Mouse (Mus musculus): Measurements from ENCODE around the gene Fam222a. TPM values are rescaled to one million over a fixed set of nuclear protein-coding genes. Genes with fewer than 3 reads are reported as not detected.

The Fam222a gene
- polyA plus RNA-seq (2012; rRNA removed): 2.1 TPM in 2 replicates

- DNase-seq (ENCODE audit: low read depth): no peak
These were observed at the start of gene Fam222a for GRCm38 (mm10) chr5:114567565-114568197. TSS of gene Fam222a (plus strand) at chr5:114568016.

- no peak for DNase-seq (ENCODE audit: low read depth)
These were observed 39.5 kb upstream of the Fam222a start for GRCm38 (mm10) chr5:114528355-114528754.

DNA sequence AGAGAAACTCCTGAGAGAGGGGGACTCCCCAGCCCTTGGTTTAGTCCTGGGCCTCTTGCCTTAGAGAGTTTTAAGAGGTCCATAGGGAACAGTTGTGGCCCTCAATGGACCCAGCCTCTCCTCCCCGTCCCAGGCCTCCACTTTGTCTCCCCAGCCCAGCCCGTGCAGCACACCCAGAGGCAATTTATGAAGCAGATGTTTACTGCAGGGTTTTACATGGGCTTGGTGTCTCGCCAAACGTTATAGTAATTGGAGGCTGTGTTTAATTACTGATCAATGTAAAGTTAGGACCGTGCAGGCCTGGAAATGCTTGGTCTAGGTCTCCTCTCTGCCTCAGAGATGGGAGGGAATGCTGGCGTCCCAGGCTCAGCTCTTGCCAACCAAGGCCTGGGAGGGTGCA, 37.5 kb upstream of the Fam222a start:
- DNase-seq (ENCODE audit: low read depth): no peak

- no peak for DNase-seq (ENCODE audit: low read depth)
These were observed 35.8 kb upstream of the Fam222a start for GRCm38 (mm10) chr5:114532055-114532454.

- no peak for DNase-seq (ENCODE audit: low read depth)
These were observed 30.4 kb upstream of the Fam222a start for GRCm38 (mm10) chr5:114537308-114538020.

DNA sequence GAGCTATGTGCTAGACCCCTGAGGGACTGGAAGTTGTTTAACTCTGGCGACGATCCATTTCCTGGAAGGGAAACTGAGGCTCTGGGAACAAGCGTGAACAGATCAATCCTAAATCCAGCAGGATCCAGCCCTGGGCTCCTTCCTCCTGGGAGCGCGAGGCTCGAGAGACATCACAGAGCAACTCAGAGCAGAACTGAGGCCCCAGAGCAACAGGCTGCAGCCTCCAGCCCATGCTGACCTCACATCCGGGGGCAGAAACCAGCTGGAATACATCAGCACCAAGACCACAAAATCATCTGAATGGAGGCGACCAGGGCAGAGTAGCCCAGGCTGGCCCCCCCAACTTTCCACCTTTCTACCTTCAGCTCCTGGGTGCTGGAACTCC, 29.8 kb upstream of the Fam222a start:
- no peak for DNase-seq (ENCODE audit: low read depth)

DNA sequence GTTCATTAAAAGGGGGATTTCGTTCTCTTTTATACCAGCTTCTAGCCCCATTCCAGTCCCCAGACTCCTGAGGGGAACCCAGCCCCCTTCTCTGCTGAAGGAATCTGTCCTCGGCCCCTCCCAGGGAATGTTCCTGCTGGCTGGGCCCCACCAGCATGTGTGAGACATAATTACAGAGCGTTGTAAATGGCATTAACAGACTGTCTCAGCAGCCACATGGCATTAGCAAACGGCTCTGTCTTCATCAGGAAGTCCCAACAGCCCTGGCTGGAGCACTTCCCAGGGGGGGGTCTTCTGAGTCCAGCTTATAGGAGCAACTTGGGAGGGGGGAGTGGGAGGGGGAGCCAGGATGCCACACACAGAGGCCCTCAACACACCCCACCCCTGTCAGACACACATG, 29.1 kb upstream of the Fam222a start:
- DNase-seq (ENCODE audit: low read depth): no peak

GRCm38 (mm10) chr5:114539766-114540165, 28.1 kb upstream of the Fam222a start:
- DNase-seq (ENCODE audit: low read depth): no peak

DNA sequence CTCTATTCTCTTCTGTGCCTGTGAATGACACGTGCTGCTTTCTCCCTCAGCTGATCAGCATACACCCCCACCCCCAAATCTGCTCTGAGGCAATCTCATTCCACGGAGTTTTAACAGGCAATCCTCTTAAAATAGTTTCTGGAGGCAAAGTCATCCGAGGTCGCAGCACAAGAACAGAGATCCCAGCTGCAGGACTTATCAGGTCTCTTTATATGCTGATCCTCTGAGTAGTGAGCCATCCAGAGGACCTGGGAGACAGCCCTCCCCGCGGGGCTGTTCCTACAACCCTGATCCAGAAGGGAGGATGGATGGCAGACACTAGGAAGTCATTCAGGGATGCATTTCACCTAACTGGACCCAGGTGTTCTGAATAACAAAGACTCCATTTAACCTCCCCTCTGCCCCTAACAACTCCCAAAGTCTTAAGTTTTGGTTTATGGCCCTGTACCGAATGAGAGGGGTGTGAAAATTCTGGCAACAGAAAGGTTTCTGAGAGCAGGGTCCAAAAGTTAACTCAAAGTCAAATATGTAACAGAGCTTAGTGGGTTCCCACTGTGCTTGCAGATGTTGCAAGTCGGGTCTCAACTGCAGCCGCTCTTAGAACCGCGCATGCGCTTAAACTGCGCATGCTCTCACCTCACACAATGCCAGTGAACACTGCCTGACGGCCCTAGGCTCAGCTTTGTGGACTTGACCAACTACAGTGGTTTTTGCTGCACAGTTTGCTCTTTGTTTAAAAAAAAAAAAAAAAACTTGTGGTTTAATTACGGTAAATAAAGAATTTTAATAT, 26.0 kb upstream of the Fam222a start:
- DNase-seq (ENCODE audit: low read depth): no peak

DNA sequence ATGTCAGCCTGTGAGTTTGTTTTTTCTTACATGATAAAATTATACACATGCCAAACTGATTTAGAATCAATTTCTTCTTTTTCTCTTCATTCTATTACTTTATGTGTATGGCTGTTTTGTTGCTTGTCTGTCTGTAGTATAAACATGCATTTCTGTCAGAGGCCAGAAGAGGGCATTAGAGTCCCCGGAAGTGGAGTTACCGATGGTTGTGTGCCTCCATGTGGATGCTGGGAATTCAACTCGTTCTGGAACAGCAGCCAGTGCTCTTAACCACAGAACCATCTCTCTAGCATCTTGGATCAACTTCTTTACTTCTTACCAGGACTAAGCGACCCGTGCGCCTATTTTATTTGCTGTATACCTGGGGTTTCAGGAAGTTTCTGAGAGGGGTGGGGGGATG, 24.2 kb upstream of the Fam222a start:
- DNase-seq (ENCODE audit: low read depth): no peak

GRCm38 (mm10) chr5:114544205-114544604, 23.6 kb upstream of the Fam222a start:
- DNase-seq (ENCODE audit: low read depth): no peak

- no peak for DNase-seq (ENCODE audit: low read depth)
These were observed 22.7 kb upstream of the Fam222a start for GRCm38 (mm10) chr5:114545076-114545475.

GRCm38 (mm10) chr5:114548976-114549375, 18.8 kb upstream of the Fam222a start:
- DNase-seq (ENCODE audit: low read depth): no peak

DNA sequence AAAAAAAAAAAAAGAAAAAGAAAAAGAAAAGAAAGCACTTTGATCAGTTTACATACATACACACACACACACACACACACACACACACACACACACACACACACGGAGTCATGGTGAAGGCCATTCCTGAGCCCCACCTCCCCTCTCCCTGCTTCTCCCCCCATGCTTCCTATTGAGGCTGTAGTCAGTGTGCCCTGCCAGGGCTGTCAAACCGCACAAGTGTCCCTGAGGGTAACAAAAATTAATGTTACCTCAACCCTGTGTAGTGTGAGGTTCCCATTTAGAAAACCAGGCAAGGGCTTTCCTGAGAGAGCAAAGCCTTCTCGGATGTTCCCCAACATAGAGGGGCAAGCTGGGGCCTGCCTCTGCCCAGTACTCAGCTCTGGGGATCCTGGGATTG, 18.0 kb upstream of the Fam222a start:
- DNase-seq (ENCODE audit: low read depth): no peak

GRCm38 (mm10) chr5:114550431-114550830, 17.4 kb upstream of the Fam222a start:
- DNase-seq (ENCODE audit: low read depth): no peak

- no peak for DNase-seq (ENCODE audit: low read depth)
These were observed 16.8 kb upstream of the Fam222a start for GRCm38 (mm10) chr5:114550886-114551492.

DNA sequence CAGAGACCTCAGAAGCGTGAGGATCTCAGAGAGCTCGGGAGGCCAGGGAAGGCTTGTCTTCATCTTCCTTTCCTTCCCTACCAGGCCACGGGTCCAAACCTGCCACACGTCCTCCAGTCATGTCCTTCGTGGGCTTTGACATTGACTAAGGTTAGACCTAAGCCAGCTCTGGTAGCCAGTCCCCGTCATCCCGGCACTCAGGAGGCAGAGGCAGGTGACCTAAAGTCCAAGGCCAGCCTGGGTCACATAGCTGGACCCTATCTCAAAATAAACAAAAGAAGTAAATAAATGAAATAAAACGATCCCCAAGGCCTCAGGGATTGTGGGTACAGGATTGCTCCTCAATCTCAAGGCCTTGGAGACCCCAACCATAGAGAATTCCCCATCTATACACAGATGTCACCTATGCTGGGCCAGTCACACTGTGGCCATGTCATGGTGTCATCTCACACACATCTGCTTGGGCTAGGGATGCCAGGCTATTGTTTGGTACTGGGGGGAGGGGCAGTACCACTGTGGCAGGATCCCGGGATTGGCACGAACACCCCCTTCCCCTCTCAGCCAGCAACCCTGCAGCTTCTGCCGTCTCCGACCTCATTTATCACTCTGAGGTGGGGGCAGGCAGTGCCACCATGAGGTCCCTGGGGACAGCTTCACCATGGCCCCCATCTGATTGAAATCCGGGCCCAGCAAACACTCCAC, 15.2 kb upstream of the Fam222a start:
- no peak for DNase-seq (ENCODE audit: low read depth)

GRCm38 (mm10) chr5:114553706-114554105, 14.1 kb upstream of the Fam222a start:
- no peak for DNase-seq (ENCODE audit: low read depth)

DNA sequence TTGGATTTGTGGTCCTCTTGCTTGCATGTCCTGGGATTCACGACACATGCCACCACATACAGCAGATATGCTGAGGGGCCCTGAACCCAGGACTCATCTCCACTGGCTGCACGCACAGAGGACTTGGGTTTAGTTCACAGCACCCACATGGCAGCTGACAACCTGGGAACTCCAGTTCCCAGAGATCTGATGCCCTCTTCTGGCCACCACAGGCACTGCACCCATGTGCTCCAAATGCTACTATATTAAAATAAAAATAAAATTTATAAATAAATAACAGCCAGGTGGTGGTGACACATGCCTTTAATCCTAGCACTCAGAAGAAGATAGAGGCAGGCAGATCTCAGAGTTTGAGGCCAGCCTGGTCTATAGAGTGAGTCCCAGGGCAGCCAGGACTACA, 12.4 kb upstream of the Fam222a start:
- no peak for DNase-seq (ENCODE audit: low read depth)

DNA sequence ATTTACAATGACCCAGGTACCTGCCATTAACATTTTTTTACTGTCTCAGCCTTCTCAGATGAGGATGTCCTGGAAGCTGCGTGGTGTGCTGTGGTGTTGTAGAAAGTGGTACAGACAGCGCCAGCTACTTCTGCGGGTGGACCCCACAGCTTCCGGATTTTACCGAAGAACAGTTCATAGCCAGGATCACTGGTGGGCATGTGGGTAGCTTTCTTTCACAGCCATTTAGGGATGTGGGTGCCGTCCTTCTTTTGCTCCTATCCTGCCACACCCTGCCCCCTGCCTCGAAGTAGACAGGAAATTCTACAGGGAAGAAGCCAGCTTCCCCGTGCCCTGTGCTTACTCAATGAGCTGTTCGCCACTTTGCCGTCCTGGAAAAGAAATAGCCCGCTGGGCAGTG, 11.7 kb upstream of the Fam222a start:
- DNase-seq (ENCODE audit: low read depth): no peak

All from gonadal fat pad, adult 2 months (tissue).